Mouse (Mus musculus) left cerebral cortex, adult 18-20 months (tissue): Measurements from ENCODE around the gene Alg11. TPM values are rescaled to one million over a fixed set of nuclear protein-coding genes. Genes with fewer than 3 reads are reported as not detected.

Experiments
- DNase-seq, 2 experiments: peaks; one replicate each; pipeline ENCODE4 v3.0.0; 2021 to 2022; ENCODE audit warnings: low spot score in 2 of 2, mixed read lengths in 1 of 2
- total RNA-seq, 2 experiments: library from RNA; stranded (reverse); gene quantifications; 2 replicates each; pipeline ENCODE4 v1.2.3; 2021

Gene Alg11
- total RNA-seq, 2 experiments from 2014 or later: 29.6 to 36.1 TPM

GRCm38 (mm10) chr8:22059821-22060445 is 588 bp upstream of the Alg11 start, which contains the start of gene Atp7b:
Gene Atp7b (minus strand): TSS chr8:22060305.
- DNase-seq: peak in 1 of 2 experiments; percentile 7

- DNase-seq: no peak
These were observed 605 bp downstream of the Alg11 start for GRCm38 (mm10) chr8:22061126-22061525.

- no peak for DNase-seq
These were observed 18.9 kb downstream of the Alg11 start for GRCm38 (mm10) chr8:22079313-22080007.

- DNase-seq: no peak
These were observed 28.7 kb downstream of the Alg11 start for GRCm38 (mm10) chr8:22089226-22089625.

- no peak for DNase-seq
These were observed 31.0 kb downstream of the Alg11 start for GRCm38 (mm10) chr8:22091568-22091967.

GRCm38 (mm10) chr8:22107020-22107419 is 46.5 kb downstream of the Alg11 start:
- no peak for DNase-seq

Other genes starting within 250 kb of the Alg11 start
- gene Defb50, start 237.2 kb upstream of the Alg11 start, total RNA-seq: not detected
- gene Defb2, start 220.8 kb upstream of the Alg11 start, total RNA-seq: not detected
- gene Defb10, start 201.8 kb upstream of the Alg11 start, total RNA-seq: not detected
- gene Defb9, start 175.3 kb upstream of the Alg11 start, total RNA-seq: not detected
- gene Defb11, start 154.3 kb upstream of the Alg11 start, total RNA-seq: not detected
- not detected for gene Defb15, start 128.0 kb upstream of the Alg11 start, total RNA-seq
- not detected for gene Defb35, start 122.4 kb upstream of the Alg11 start, total RNA-seq
- gene Defb13, start 114.0 kb upstream of the Alg11 start, total RNA-seq: not detected
- gene Fam90a1a, start 102.0 kb upstream of the Alg11 start, total RNA-seq: not detected
- gene Ccdc70, start 90.9 kb upstream of the Alg11 start, total RNA-seq: not detected
- gene Atp7b, start 416 bp upstream of the Alg11 start, total RNA-seq: 1 to 10 TPM; 1.4 to 2.0 TPM
- gene Nek5, start 64.3 kb downstream of the Alg11 start, total RNA-seq: not detected
- 1 to 10 TPM; 1.8 to 1.9 TPM for gene Nek3, start 105.7 kb downstream of the Alg11 start, total RNA-seq
- gene Ckap2, start 125.1 kb downstream of the Alg11 start, total RNA-seq: under 1 TPM; 0.14 to 0.42 TPM
- 10 to 100 TPM; 20.4 to 24.1 TPM for gene Vps36, start 132.1 kb downstream of the Alg11 start, total RNA-seq
- gene Thsd1, start 166.6 kb downstream of the Alg11 start, total RNA-seq: 1 to 10 TPM; 3.2 to 3.6 TPM
- gene Tpte, start 222.7 kb downstream of the Alg11 start, total RNA-seq: not detected